Mouse (Mus musculus) cerebellum, postnatal 14 days (tissue): ENCODE data around the gene Arsa.

Experiments
- DNase-seq, 2 experiments: peaks; one replicate each; pipeline ENCODE4 v3.0.0; 2021; ENCODE audit warnings: mixed read lengths in 2 of 2

Arsa gene

GRCm38 (mm10) chr15:89494970-89495369 is 17.7 kb upstream of the Arsa start:
- DNase-seq = no peak

GRCm38 (mm10) chr15:89488611-89489117 is 11.4 kb upstream of the Arsa start:
- no peak for DNase-seq

- no peak for DNase-seq
Measured at GRCm38 (mm10) chr15:89488182-89488581, 11.0 kb upstream of the Arsa start.

- peak; percentile 84 to 85 for DNase-seq
Measured at GRCm38 (mm10) chr15:89480584-89480983, 3.4 kb upstream of the Arsa start.

GRCm38 (mm10) chr15:89478622-89479021 is 1.4 kb upstream of the Arsa start:
- DNase-seq = no peak

GRCm38 (mm10) chr15:89477806-89478205 is 581 bp upstream of the Arsa start:
- DNase-seq = no peak

- DNase-seq = no peak
Measured at GRCm38 (mm10) chr15:89476475-89476815, 780 bp downstream of the Arsa start.

- DNase-seq = peak; percentile 96 to 97
Measured at GRCm38 (mm10) chr15:89475611-89476474, 1.4 kb downstream of the Arsa start.

- DNase-seq = no peak
Measured at GRCm38 (mm10) chr15:89475293-89475600, 2.0 kb downstream of the Arsa start.

GRCm38 (mm10) chr15:89474596-89475292 is 2.5 kb downstream of the Arsa start:
- no peak for DNase-seq

GRCm38 (mm10) chr15:89473921-89474320 is 3.3 kb downstream of the Arsa start:
- DNase-seq = no peak

- DNase-seq = no peak
Measured at GRCm38 (mm10) chr15:89473370-89473769, 3.9 kb downstream of the Arsa start.

- DNase-seq = no peak
Measured at GRCm38 (mm10) chr15:89471476-89471875, 5.7 kb downstream of the Arsa start.

- DNase-seq = peak; percentile 56 to 58
Measured at GRCm38 (mm10) chr15:89468577-89468976, 8.6 kb downstream of the Arsa start.

- peak in 1 of 2 experiments; percentile 58 for DNase-seq
Measured at GRCm38 (mm10) chr15:89465052-89465451, 12.2 kb downstream of the Arsa start.

- DNase-seq = no peak
Measured at GRCm38 (mm10) chr15:89463334-89464235, 13.6 kb downstream of the Arsa start.

- DNase-seq = no peak
Measured at GRCm38 (mm10) chr15:89462176-89462575, 15.0 kb downstream of the Arsa start.

- DNase-seq = no peak
Measured at GRCm38 (mm10) chr15:89461321-89461720, 15.9 kb downstream of the Arsa start.

GRCm38 (mm10) chr15:89460298-89460697 is 16.9 kb downstream of the Arsa start:
- no peak for DNase-seq

- no peak for DNase-seq
Measured at GRCm38 (mm10) chr15:89459821-89460220, 17.4 kb downstream of the Arsa start.

- no peak for DNase-seq
Measured at GRCm38 (mm10) chr15:89458942-89459341, 18.3 kb downstream of the Arsa start.

GRCm38 (mm10) chr15:89455642-89456041 is 21.6 kb downstream of the Arsa start:
- DNase-seq = no peak

- DNase-seq = no peak
Measured at GRCm38 (mm10) chr15:89454857-89455256, 22.4 kb downstream of the Arsa start.
